Mouse (Mus musculus) stomach, embryonic 16.5 days (tissue): ENCODE results near the gene Rtn1. TPM values are rescaled to one million over a fixed set of nuclear protein-coding genes. Genes with fewer than 3 reads are reported as not detected.

Experiments used
- ATAC-seq: fragments of 200-750 bp; cut with Nextera tagmentation; 2 replicates; pipeline ENCODE4 v1.8.0; 2017; ENCODE audit warnings: moderate number of reproducible peaks, moderate TSS enrichment; ENCODE audit not compliant: insufficient read depth, low FRiP score
- H3K27ac ChIP-seq: fragments of 300-500 bp; sonication (generic); 2 replicates; pipeline ENCODE4 v1.5.1; 2014; ENCODE audit warnings: low read length
- H3K27me3 ChIP-seq: fragments of 300-500 bp; sonication (generic); 2 replicates; pipeline ENCODE4 v1.6.1; 2014; ENCODE audit warnings: low read length, control low read depth, mixed read lengths; ENCODE audit not compliant: control insufficient read depth, insufficient read depth
- H3K36me3 ChIP-seq: fragments of 300-500 bp; sonication (generic); 2 replicates; pipeline ENCODE4 v1.6.1; 2014; ENCODE audit warnings: low read length; ENCODE audit not compliant: control insufficient read depth, insufficient read depth
- H3K4me1 ChIP-seq: fragments of 300-500 bp; sonication (generic); 2 replicates; pipeline ENCODE4 v1.6.1; 2014; ENCODE audit warnings: low read length, control low read depth, mixed read lengths; ENCODE audit not compliant: control insufficient read depth, insufficient read depth
- H3K4me2 ChIP-seq: fragments of 300-500 bp; sonication (generic); 2 replicates; pipeline ENCODE4 v1.6.1; 2014; ENCODE audit warnings: low read depth, low read length, mixed read lengths
- H3K4me3 ChIP-seq: fragments of 300-500 bp; sonication (generic); replicated peaks from 2 replicates; pipeline ENCODE4 v1.5.1; 2014; ENCODE audit warnings: mild to moderate bottlenecking, low read length
- H3K9ac ChIP-seq: fragments of 300-500 bp; sonication (generic); 2 replicates; pipeline ENCODE4 v1.6.1; 2014; ENCODE audit warnings: low read length
- H3K9me3 ChIP-seq: fragments of 300-500 bp; sonication (generic); replicated peaks from 2 replicates; pipeline ENCODE4 v1.6.1; 2016; ENCODE audit warnings: low read length, control low read depth; ENCODE audit not compliant: control insufficient read depth
- WGBS: fragments of 180-500 bp; shearing (Covaris S2); extraction: QIAGEN DNeasy Blood & Tissue Kit; methylation state at CpG from one replicate; pipeline ENCODE4 v1.1.7; 2014; 5-methylcytosine and 5-hydroxymethylcytosine counted together
- polyA plus RNA-seq: library from polyadenylated mRNA; unstranded; fragments of >200 nt; fragmentation: Nextera tagmentation; extraction: Ambion mirVana; gene quantifications from 2 replicates; pipeline ENCODE4 v1.2.1, GENCODE M21; 2015

The Rtn1 gene
- polyA plus RNA-seq, 1 experiment from 2014 or later: 59.8 TPM

DNA sequence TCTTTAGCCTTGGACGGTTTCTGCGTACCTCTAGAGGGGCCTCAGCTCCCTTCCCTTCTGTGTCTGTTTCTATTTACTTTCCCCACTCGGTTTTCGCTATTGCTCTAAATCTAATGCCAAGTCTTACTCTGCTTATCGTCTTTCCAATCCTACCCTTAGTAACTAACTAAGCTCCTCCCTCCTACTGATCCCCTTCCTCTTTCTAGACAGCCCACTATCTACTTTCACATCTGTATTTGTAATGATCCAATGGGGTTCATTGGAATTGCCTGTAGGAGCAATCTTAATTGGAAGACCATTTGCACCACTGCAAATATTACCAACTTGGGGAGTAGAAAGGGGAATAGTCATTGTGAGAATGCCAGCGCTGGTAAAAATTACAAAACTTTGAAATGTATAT lies 98.0 kb downstream of the Rtn1 start:
- WGBS: 72% methylated on average over 6 of the region's 6 CpGs
- Histone ChIP-seq H3K27me3 (no peaks in the 10 kb centered on the region), H3K4me1 (no peaks in the 10 kb centered on the region), H3K36me3 (no peaks in the 10 kb centered on the region), H3K9ac (no peak overlapping the region), H3K27ac (no peak overlapping the region), H3K9me3 (no peaks in the 10 kb centered on the region), H3K4me2 (no peak overlapping the region), H3K4me3 (no peak overlapping the region)
- no peak for ATAC-seq

DNA sequence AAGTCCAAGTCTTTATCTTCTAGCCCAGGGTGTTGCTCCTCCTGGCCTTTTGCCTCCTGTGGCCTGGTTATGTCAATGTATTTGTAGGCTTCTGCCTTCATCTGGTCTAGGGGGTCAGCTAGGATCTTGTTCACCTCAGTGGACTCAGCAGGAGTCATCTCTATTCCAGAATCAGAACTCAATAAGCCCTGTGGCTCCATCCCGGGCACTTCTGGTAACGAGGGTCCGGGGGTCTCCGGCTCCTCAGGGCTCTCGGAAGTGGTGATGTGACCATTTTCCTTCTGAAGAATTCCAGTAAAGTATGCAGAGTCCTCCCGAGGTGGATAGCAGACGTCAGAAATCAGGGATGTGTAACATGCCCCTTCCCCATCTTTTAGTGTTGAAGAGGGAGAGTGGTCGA lies 100.3 kb downstream of the Rtn1 start:
- Histone ChIP-seq H3K36me3 (no peaks in the 10 kb centered on the region), H3K4me1 (no peaks in the 10 kb centered on the region), H3K9ac (no peak overlapping the region), H3K27ac (no peak overlapping the region), H3K4me2 (no peak overlapping the region), H3K9me3 (no peaks in the 10 kb centered on the region), H3K27me3 (no peaks in the 10 kb centered on the region), H3K4me3 (no peak overlapping the region)
- ATAC-seq: no peak
- 84% methylated on average over 8 of the region's 8 CpGs for WGBS

DNA sequence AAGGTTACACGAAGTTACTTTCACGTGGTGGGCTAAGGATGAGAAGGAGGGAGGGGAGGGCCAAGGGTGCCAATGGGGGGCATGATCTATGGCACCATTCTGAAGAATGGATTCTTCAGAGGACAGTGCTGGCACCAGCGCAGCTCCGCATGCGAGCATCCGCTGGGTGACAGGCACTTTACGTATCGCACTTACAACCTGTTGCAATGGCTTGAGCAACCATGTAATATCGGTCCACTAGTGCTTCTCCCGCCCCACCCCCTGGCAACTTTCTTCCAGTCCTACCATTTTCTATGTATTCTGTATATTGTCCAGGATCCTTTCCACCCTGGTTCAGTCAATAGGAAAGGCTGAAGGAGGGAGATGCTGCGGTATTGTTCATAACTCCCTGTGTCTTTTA lies 102.6 kb downstream of the Rtn1 start:
- 88% methylated on average over 11 of the region's 11 CpGs for WGBS
- Histone ChIP-seq H3K9me3 (no peaks in the 10 kb centered on the region), H3K4me2 (no peak overlapping the region), H3K4me3 (no peak overlapping the region), H3K27ac (no peak overlapping the region), H3K9ac (no peak overlapping the region), H3K36me3 (no peaks in the 10 kb centered on the region), H3K4me1 (no peaks in the 10 kb centered on the region), H3K27me3 (no peaks in the 10 kb centered on the region)
- no peak for ATAC-seq

DNA sequence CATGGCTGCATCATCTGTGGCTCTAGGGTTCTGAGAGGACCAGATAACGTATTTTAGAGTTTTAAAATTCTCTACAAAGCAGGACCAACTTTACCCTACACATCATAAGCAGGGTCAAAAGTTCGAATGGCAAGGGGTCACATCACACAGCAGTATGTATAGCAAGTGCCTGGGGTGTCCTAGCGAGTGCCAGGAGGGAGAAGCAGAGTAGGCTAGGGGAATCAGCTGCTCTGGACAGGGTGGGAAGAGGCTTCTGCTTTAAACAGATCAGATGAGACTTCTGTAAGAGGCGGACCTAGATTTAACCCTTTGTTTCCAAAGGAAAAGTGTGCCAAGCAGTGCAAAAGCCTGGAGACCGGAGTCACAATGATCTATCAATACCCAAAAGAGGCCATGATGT lies 103.4 kb downstream of the Rtn1 start:
- Histone ChIP-seq H3K4me2 (no peak overlapping the region), H3K4me3 (no peak overlapping the region), H3K36me3 (no peaks in the 10 kb centered on the region), H3K9me3 (no peaks in the 10 kb centered on the region), H3K27me3 (no peaks in the 10 kb centered on the region), H3K27ac (no peak overlapping the region), H3K9ac (no peak overlapping the region), H3K4me1 (no peaks in the 10 kb centered on the region)
- ATAC-seq: no peak
- WGBS: 57% methylated on average over 5 of the region's 5 CpGs

- no peak for ATAC-seq
- Histone ChIP-seq H3K4me1 (no peaks in the 10 kb centered on the region), H3K4me3 (no peak overlapping the region), H3K9ac (no peak overlapping the region), H3K27ac (no peak overlapping the region), H3K27me3 (no peaks in the 10 kb centered on the region), H3K9me3 (no peaks in the 10 kb centered on the region), H3K4me2 (no peak overlapping the region), H3K36me3 (no peaks in the 10 kb centered on the region)
- WGBS: 56% methylated on average over 5 of the region's 5 CpGs
These were observed 103.9 kb downstream of the Rtn1 start for GRCm38 (mm10) chr12:72304985-72305384.

DNA sequence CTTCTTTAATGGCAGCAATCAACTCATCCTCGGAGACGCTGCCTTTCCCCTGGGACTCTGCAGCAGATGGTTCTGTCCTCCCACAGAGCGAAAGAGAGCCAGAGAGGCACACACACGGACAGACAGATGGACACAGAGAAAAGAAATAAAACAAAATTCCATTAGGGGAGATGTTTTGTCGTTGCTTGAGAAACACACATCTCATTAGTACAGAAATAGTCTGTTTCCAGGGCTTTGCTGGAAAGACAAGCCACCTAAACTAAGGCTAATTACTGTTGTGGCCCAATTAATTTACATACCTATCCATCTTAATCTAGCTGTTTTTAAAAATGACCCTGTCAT lies 104.5 kb downstream of the Rtn1 start:
- Histone ChIP-seq H3K36me3 (no peaks in the 10 kb centered on the region), H3K27me3 (no peaks in the 10 kb centered on the region), H3K9me3 (no peaks in the 10 kb centered on the region), H3K9ac (no peak overlapping the region), H3K27ac (no peak overlapping the region), H3K4me1 (no peaks in the 10 kb centered on the region), H3K4me3 (no peak overlapping the region), H3K4me2 (no peak overlapping the region)
- ATAC-seq: no peak
- 75% methylated on average over 5 of the region's 5 CpGs for WGBS

DNA sequence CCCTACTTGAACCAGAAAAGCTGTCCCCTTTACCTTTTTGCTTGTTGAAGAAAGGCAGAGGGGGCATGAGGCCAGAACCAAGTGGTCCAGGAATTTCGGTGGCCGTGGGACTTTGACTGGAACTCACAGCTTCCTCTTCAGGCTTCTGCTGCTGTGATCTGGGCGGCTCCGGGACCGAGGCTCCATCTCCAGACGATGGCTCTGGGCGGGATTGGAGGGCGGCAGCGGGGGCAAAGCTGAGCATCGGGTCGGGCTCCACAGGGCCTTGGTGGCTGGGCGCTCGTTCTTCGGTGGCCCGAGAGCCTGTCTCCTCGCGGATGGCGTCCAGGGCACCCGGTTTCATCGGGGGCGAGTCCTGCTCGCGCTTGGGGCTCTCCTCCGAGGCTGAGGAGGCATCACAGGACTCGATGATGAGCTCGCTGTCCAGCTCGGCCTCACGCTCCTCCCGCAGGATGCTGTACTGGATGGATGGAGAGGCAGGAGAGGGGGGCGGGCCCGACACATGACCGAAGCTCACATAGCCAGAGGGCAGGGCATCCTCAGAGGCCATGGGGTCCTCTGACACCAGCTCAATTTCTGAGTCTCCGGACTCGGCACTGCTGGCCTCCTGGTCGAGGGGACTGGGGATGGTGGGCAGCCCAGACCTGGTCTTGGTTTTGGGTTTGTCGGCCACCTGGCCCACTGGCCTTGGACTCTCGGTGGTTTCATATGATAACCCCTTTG lies 105.1 kb downstream of the Rtn1 start:
- Histone ChIP-seq H3K27ac (no peak overlapping the region), H3K4me1 (no peaks in the 10 kb centered on the region), H3K4me3 (no peak overlapping the region), H3K9me3 (no peaks in the 10 kb centered on the region), H3K27me3 (no peaks in the 10 kb centered on the region), H3K36me3 (no peaks in the 10 kb centered on the region), H3K4me2 (no peak overlapping the region), H3K9ac (no peak overlapping the region)
- no peak for ATAC-seq
- WGBS: 70% methylated on average over 37 of the region's 37 CpGs

DNA sequence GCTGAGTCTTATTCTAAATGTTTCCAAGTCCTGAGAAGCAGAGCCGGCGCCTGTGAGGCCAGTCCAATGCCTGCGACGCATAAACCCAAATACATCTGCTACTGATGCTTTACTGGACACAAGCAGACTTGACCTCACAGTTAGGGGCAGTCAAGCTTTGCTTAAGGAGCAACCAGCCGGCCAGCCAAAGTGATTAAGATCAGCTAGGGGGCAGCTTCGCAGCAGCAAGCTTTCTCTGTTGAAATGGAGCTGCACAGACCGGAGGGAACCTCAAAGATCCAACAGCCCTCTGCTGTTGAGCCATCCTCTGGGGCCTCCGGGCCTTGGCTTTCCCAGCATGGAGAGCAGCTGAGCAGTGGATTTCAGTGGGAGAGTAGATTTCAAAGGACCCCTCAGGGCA lies 107.4 kb downstream of the Rtn1 start:
- Histone ChIP-seq H3K27ac (no peak overlapping the region), H3K4me1 (no peaks in the 10 kb centered on the region), H3K4me2 (no peak overlapping the region), H3K9ac (no peak overlapping the region), H3K4me3 (no peak overlapping the region), H3K36me3 (no peaks in the 10 kb centered on the region), H3K9me3 (no peaks in the 10 kb centered on the region), H3K27me3 (no peaks in the 10 kb centered on the region)
- WGBS: 57% methylated on average over 8 of the region's 8 CpGs
- no peak for ATAC-seq

DNA sequence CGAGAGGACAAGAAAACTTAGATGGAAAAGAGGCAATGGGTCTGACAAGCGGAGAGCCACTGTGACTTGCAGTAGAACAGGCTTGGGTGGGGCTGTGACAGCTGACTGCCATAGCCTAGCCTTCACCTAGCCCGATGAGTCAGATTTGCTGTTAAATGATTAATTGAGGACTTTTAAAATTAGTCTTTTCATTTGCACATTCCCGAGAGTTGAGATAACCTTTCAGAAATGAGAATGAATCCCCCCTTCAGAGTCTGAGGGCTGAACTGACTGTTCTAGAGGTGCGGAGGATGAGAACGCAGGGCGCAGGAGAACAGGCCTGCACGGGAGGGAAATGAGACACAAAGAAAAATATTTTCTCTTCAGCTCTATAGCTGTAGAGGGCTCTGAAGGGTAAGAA lies 107.9 kb downstream of the Rtn1 start:
- peak; percentile 47; the same call in 1 of the 2 replicates for ATAC-seq
- H3K27ac ChIP-seq: no peak overlapping the region
- no peak overlapping the region for H3K4me2 ChIP-seq
- H3K27me3 ChIP-seq: no peaks in the 10 kb centered on the region
- H3K9me3 ChIP-seq: no peaks in the 10 kb centered on the region
- WGBS: 59% methylated on average over 8 of the region's 8 CpGs
- no peaks in the 10 kb centered on the region for H3K36me3 ChIP-seq
- no peak overlapping the region for H3K4me3 ChIP-seq
- no peak overlapping the region for H3K9ac ChIP-seq
- no peaks in the 10 kb centered on the region for H3K4me1 ChIP-seq
